In genomic region chr13:51405731-51406320, GRCm38 (mm10) we compare ENCODE assay signal across 22 mouse cellular contexts. TPM values are rescaled to one million over a fixed set of nuclear protein-coding genes. Genes with fewer than 3 reads are reported as not detected.
A peak's percentile ranks its signal among the peaks of the same experiment; 100 is the strongest.
DNase-seq lines count a peak whose midpoint lies in the region; ATAC-seq and TF ChIP-seq lines count a peak whose summit lies in the region.
"Had no signal": no experiment of that assay in that cellular context is flagged by ENCODE, and none has a peak within 500 bp of the region (broad histone marks: within the 10 kb centered on the region; RNA-seq: fewer than 3 reads in every experiment).

No protein-coding gene starts in this region.

- DNase-seq in lung, postnatal 0 days (ENCODE audit: low spot score), result peak; percentile 71
- no peak for DNase-seq in lung, postnatal 25 days (ENCODE audit: low spot score)
- peak; percentile 63 for DNase-seq in lung, postnatal 36 days
- DNase-seq in natural killer cell, adult 2 months (ENCODE audit: low spot score in 2 of 2), result peak; percentile 15 to 26
- DNase-seq in left cerebral cortex, adult 9 months (ENCODE audit: low spot score in 2 of 2), result no peak
- no peak for DNase-seq in retina, postnatal 1 day
- DNase-seq: adrenal gland, postnatal 10 days; cerebellum, adult 11-12 months; cerebellum, adult 9-10 months; cerebellum, postnatal 36 days; forebrain, postnatal 0 days; gastrocnemius, postnatal 25 days; heart, adult 11 months; heart, postnatal 4 days had no signal

- peak; percentile 50 for ATAC-seq in lung, postnatal 0 days
- ATAC-seq in common myeloid progenitor, adult 5-6 weeks (replicated peaks; ENCODE audit: low read depth, poor library complexity, severe bottlenecking), result peak; percentile 27; the same call in 1 of the 2 replicates
- ATAC-seq in erythroblast, adult 5-6 weeks (replicated peaks; ENCODE audit: low FRiP score, poor library complexity, severe bottlenecking), result no peak
- ATAC-seq: forebrain, postnatal 0 days; hindbrain, postnatal 0 days had no signal

- H3K9ac ChIP-seq in lung, postnatal 0 days (replicated peaks; ENCODE audit: low read depth), result no peak overlapping the region
- H3K9ac ChIP-seq: forebrain, embryonic 12.5 days; forebrain, postnatal 0 days; heart, embryonic 13.5 days; hindbrain, embryonic 13.5 days had no signal

- 52% methylated on average over 13 of the region's 13 CpGs for WGBS in lung, postnatal 0 days

- no peak for TF ChIP-seq CTCF in lung, postnatal 0 days (IDR thresholded peaks at IDR 0.05)

- no peaks in the 10 kb centered on the region for H3K9me3 ChIP-seq in lung, postnatal 0 days (ENCODE audit: low read length)
- H3K9me3 ChIP-seq: embryonic facial prominence, embryonic 10.5 days; heart, embryonic 13.5 days; hindbrain, embryonic 13.5 days had no signal

- H3K36me3 ChIP-seq in lung, postnatal 0 days (ENCODE audit: insufficient read depth, low read length), result no peaks in the 10 kb centered on the region
- H3K36me3 ChIP-seq: embryonic facial prominence, embryonic 10.5 days; heart, embryonic 13.5 days; hindbrain, embryonic 13.5 days had no signal

- TF ChIP-seq EP300 in lung, postnatal 0 days (IDR thresholded peaks at IDR 0.05), result peak; percentile 76

- no peak overlapping the region for H3K4me3 ChIP-seq in lung, postnatal 0 days (ENCODE audit: low read depth, low read length)
- H3K4me3 ChIP-seq: embryonic facial prominence, embryonic 10.5 days; erythroblast, embryonic 14.5 days; forebrain, embryonic 12.5 days; heart, embryonic 13.5 days; hindbrain, embryonic 13.5 days had no signal

- 0 out of 2 replicates have a peak, but pooled peaks cover 4% of the 10 kb centered on the region for H3K27me3 ChIP-seq in lung, postnatal 0 days (replicated peaks; ENCODE audit: insufficient read depth, low read length)

- no peak overlapping the region for H3K27ac ChIP-seq in lung, postnatal 0 days (ENCODE audit: low read length)
- H3K27ac ChIP-seq: embryonic facial prominence, embryonic 10.5 days; forebrain, embryonic 12.5 days; heart, embryonic 13.5 days; hindbrain, embryonic 13.5 days; hindbrain, postnatal 0 days had no signal

- no peaks in the 10 kb centered on the region for H3K4me1 ChIP-seq in lung, postnatal 0 days (ENCODE audit: insufficient read depth, low read depth, low read length)

- H3K4me2 ChIP-seq in lung, postnatal 0 days (replicated peaks; ENCODE audit: low read depth, low read length), result no peak overlapping the region
- H3K4me2 ChIP-seq: forebrain, embryonic 12.5 days; heart, embryonic 13.5 days; hindbrain, embryonic 13.5 days had no signal

RNA-seq across cellular contexts. Expression of gene S1pr3, which starts 2.6 kb away (rescaled TPM):
- 44.5 and 51.3 TPM in 2 replicates for polyA plus RNA-seq in lung, postnatal 0 days (2015; fragmentation: Nextera tagmentation; extraction: Ambion mirVana)
- total RNA-seq in common myeloid progenitor, adult 5-6 weeks (2017), result 4.1 and 7.0 TPM in 2 replicates
- 0.38 and 0.84 TPM in 2 replicates for total RNA-seq in erythroblast, adult 5-6 weeks (2015; ENCODE audit: low replicate concordance)
- total RNA-seq in erythroblast, adult 5-6 weeks (2017; ENCODE audit: low replicate concordance), result 0.42 and 0.68 TPM in 2 replicates

Comparison
In these comparisons a context has a peak if more than half of its experiments do, and no peak if none do; other contexts are left out.
1. DNase-seq: peak in lung, postnatal 0 days (single experiment), lung, postnatal 36 days (single experiment) and natural killer cell, adult 2 months (2 of 2); none in lung, postnatal 25 days (single experiment), left cerebral cortex, adult 9 months (0 of 2) and retina, postnatal 1 day (single experiment).